Mouse (Mus musculus) brain, embryonic 14.5 days (tissue): ENCODE results near the gene Chst4.

ENCODE experiments used
- CTCF ChIP-seq: fragments of 200-500 bp; IDR thresholded peaks from 2 replicates; pipeline ENCODE4 v1.5.1; 2012; ENCODE audit warnings: inconsistent platforms, mild to moderate bottlenecking, moderate library complexity, borderline replicate concordance; ENCODE audit not compliant: insufficient read depth, insufficient read length; ENCODE audit errors: extremely low read depth
- POLR2A ChIP-seq: fragments of 200-500 bp; IDR thresholded peaks from 2 replicates; pipeline ENCODE4 v1.6.1; 2012; ENCODE audit warnings: mild to moderate bottlenecking, inconsistent platforms, borderline replicate concordance; ENCODE audit not compliant: poor library complexity, insufficient read depth, insufficient read length, severe bottlenecking; ENCODE audit errors: extremely low read depth

GRCm38 (mm10) chr8:110008228-110008994, 31.1 kb downstream of the Chst4 start:
- TF ChIP-seq POLR2A (no peak), CTCF (no peak)
